Mouse (Mus musculus): ENCODE measurements around the gene Mpped2. TPM values are rescaled to one million over a fixed set of nuclear protein-coding genes. Genes with fewer than 3 reads are reported as not detected.

Mpped2 gene
- polyA plus RNA-seq, 1 experiment: not detected

- TF ChIP-seq CTCF (IDR thresholded peaks at IDR 0.05; ENCODE audit: insufficient read depth, low read depth, low read length): no peak
- TF ChIP-seq POLR2A (IDR thresholded peaks at IDR 0.05; ENCODE audit: insufficient read depth, low read depth, low read length): no peak
- Histone ChIP-seq H3K27ac (ENCODE audit: insufficient read depth, low read depth, low read length) (peak overlapping the region; percentile 71), H3K4me1 (ENCODE audit: control insufficient read depth, insufficient read depth, low read length) (peaks cover 10% of the 10 kb centered on the region), H3K4me3 (ENCODE audit: insufficient read depth, low read depth, low read length) (peak overlapping the region; percentile 68)
- WGBS: 1% methylated on average over 10 of the region's 10 CpGs
Measured at GRCm38 (mm10) chr2:106694567-106694885, 1.5 kb downstream of the Mpped2 start.

GRCm38 (mm10) chr2:106694886-106695733 lies 2.0 kb downstream of the Mpped2 start:
- no peak for TF ChIP-seq POLR2A (IDR thresholded peaks at IDR 0.05; ENCODE audit: insufficient read depth, low read depth, low read length)
- TF ChIP-seq CTCF (IDR thresholded peaks at IDR 0.05; ENCODE audit: insufficient read depth, low read depth, low read length): peak; percentile 6; the same call in 1 of the 2 replicates
- Histone ChIP-seq H3K4me1 (ENCODE audit: control insufficient read depth, insufficient read depth, low read length) (peaks cover 10% of the 10 kb centered on the region), H3K4me3 (ENCODE audit: insufficient read depth, low read depth, low read length) (peak overlapping the region; percentile 68), H3K27ac (ENCODE audit: insufficient read depth, low read depth, low read length) (peak overlapping the region; percentile 71)
- under 1% methylated on average over 41 of the region's 41 CpGs for WGBS

- Histone ChIP-seq H3K27ac (ENCODE audit: insufficient read depth, low read depth, low read length) (0 out of 2 replicates have a peak overlapping the region, but pooled peaks have one; percentile 71), H3K4me1 (ENCODE audit: control insufficient read depth, insufficient read depth, low read length) (peaks cover 10% of the 10 kb centered on the region), H3K4me3 (ENCODE audit: insufficient read depth, low read depth, low read length) (peak overlapping the region; percentile 68)
- no peak for TF ChIP-seq CTCF (IDR thresholded peaks at IDR 0.05; ENCODE audit: insufficient read depth, low read depth, low read length)
- no peak for TF ChIP-seq POLR2A (IDR thresholded peaks at IDR 0.05; ENCODE audit: insufficient read depth, low read depth, low read length)
- 3% methylated on average over 13 of the region's 13 CpGs for WGBS
Measured at GRCm38 (mm10) chr2:106695734-106696022, 2.6 kb downstream of the Mpped2 start.

GRCm38 (mm10) chr2:106696372-106696771 lies 3.3 kb downstream of the Mpped2 start:
- Histone ChIP-seq H3K27ac (ENCODE audit: insufficient read depth, low read depth, low read length) (no peak overlapping the region), H3K4me1 (ENCODE audit: control insufficient read depth, insufficient read depth, low read length) (peaks cover 10% of the 10 kb centered on the region), H3K4me3 (ENCODE audit: insufficient read depth, low read depth, low read length) (no peak overlapping the region)
- no peak for TF ChIP-seq POLR2A (IDR thresholded peaks at IDR 0.05; ENCODE audit: insufficient read depth, low read depth, low read length)
- no peak for TF ChIP-seq CTCF (IDR thresholded peaks at IDR 0.05; ENCODE audit: insufficient read depth, low read depth, low read length)
- WGBS: 63% methylated on average over 8 of the region's 8 CpGs

- no peak for TF ChIP-seq POLR2A (IDR thresholded peaks at IDR 0.05; ENCODE audit: insufficient read depth, low read depth, low read length)
- no peak for TF ChIP-seq CTCF (IDR thresholded peaks at IDR 0.05; ENCODE audit: insufficient read depth, low read depth, low read length)
- H3K4me3 ChIP-seq (ENCODE audit: insufficient read depth, low read depth, low read length): no peak overlapping the region
- 77% methylated on average over 5 of the region's 5 CpGs for WGBS
- peaks cover 4% of the 10 kb centered on the region for H3K4me1 ChIP-seq (ENCODE audit: control insufficient read depth, insufficient read depth, low read length)
- H3K27ac ChIP-seq (ENCODE audit: insufficient read depth, low read depth, low read length): no peak overlapping the region
Measured at GRCm38 (mm10) chr2:106705664-106706063, 12.6 kb downstream of the Mpped2 start.

- no peak overlapping the region for H3K4me3 ChIP-seq (ENCODE audit: insufficient read depth, low read depth, low read length)
- H3K27ac ChIP-seq (ENCODE audit: insufficient read depth, low read depth, low read length): no peak overlapping the region
Measured at GRCm38 (mm10) chr2:106707136-106707535, 14.1 kb downstream of the Mpped2 start.

GRCm38 (mm10) chr2:106710862-106711477 lies 17.9 kb downstream of the Mpped2 start:
- TF ChIP-seq CTCF (IDR thresholded peaks at IDR 0.05; ENCODE audit: insufficient read depth, low read depth, low read length): no peak
- TF ChIP-seq POLR2A (IDR thresholded peaks at IDR 0.05; ENCODE audit: insufficient read depth, low read depth, low read length): no peak
- 49% methylated on average over 7 of the region's 7 CpGs for WGBS
- H3K27ac ChIP-seq (ENCODE audit: insufficient read depth, low read depth, low read length): no peak overlapping the region
- peaks cover under 1% of the 10 kb centered on the region; the same call in 1 of the 2 replicates for H3K4me1 ChIP-seq (ENCODE audit: control insufficient read depth, insufficient read depth, low read length)
- no peak overlapping the region for H3K4me3 ChIP-seq (ENCODE audit: insufficient read depth, low read depth, low read length)

More at GRCm38 (mm10) chr2:106707136-106707535, 14.1 kb downstream of the Mpped2 start:
- no peak for TF ChIP-seq CTCF (IDR thresholded peaks at IDR 0.05; ENCODE audit: insufficient read depth, low read depth, low read length)
- TF ChIP-seq POLR2A (IDR thresholded peaks at IDR 0.05; ENCODE audit: insufficient read depth, low read depth, low read length): no peak
- WGBS: 97% methylated on average over 2 of the region's 2 CpGs
- H3K4me1 ChIP-seq (ENCODE audit: control insufficient read depth, insufficient read depth, low read length): peaks cover 4% of the 10 kb centered on the region

- Histone ChIP-seq H3K4me1 (ENCODE audit: control insufficient read depth, insufficient read depth, low read length) (no peaks in the 10 kb centered on the region), H3K4me3 (ENCODE audit: insufficient read depth, low read depth, low read length) (no peak overlapping the region), H3K27ac (ENCODE audit: insufficient read depth, low read depth, low read length) (no peak overlapping the region)
- TF ChIP-seq POLR2A (IDR thresholded peaks at IDR 0.05; ENCODE audit: insufficient read depth, low read depth, low read length) (no peak), CTCF (IDR thresholded peaks at IDR 0.05; ENCODE audit: insufficient read depth, low read depth, low read length) (no peak)
- 82% methylated on average over 6 of the region's 6 CpGs for WGBS
Measured at GRCm38 (mm10) chr2:106711506-106711905, 18.4 kb downstream of the Mpped2 start.

GRCm38 (mm10) chr2:106713151-106713550 lies 20.1 kb downstream of the Mpped2 start:
- H3K4me1 ChIP-seq (ENCODE audit: control insufficient read depth, insufficient read depth, low read length): peaks cover 2% of the 10 kb centered on the region; the same call in 1 of the 2 replicates
- no peak overlapping the region for H3K27ac ChIP-seq (ENCODE audit: insufficient read depth, low read depth, low read length)
- TF ChIP-seq POLR2A (IDR thresholded peaks at IDR 0.05; ENCODE audit: insufficient read depth, low read depth, low read length) (no peak), CTCF (IDR thresholded peaks at IDR 0.05; ENCODE audit: insufficient read depth, low read depth, low read length) (no peak)
- no peak overlapping the region for H3K4me3 ChIP-seq (ENCODE audit: insufficient read depth, low read depth, low read length)
- 29% methylated on average over 4 of the region's 4 CpGs for WGBS
